Mouse (Mus musculus): ENCODE results near the gene Zfp638. TPM values are rescaled to one million over a fixed set of nuclear protein-coding genes. Genes with fewer than 3 reads are reported as not detected.
"Not testable (repeated sequence)": the region's sequence is repeated elsewhere in the genome, so short reads cannot be mapped to it uniquely, and the experiment has no call there.

The Zfp638 gene
- total RNA-seq, 1 experiment from 2014 or later = 232 TPM

- ATAC-seq (replicated peaks in 1 of 2; ENCODE audit: insufficient read depth in 1 of 2, low FRiP score in 2 of 2, low TSS enrichment in 1 of 2, low read depth in 1 of 2, poor library complexity in 2 of 2, severe bottlenecking in 2 of 2) = no peak
Measured at GRCm38 (mm10) chr6:83939492-83939891, 72.6 kb downstream of the Zfp638 start.

GRCm38 (mm10) chr6:83942806-83943205 is 75.9 kb downstream of the Zfp638 start:
- no peak for ATAC-seq (replicated peaks in 1 of 2; ENCODE audit: insufficient read depth in 1 of 2, low FRiP score in 2 of 2, low TSS enrichment in 1 of 2, low read depth in 1 of 2, poor library complexity in 2 of 2, severe bottlenecking in 2 of 2)

GRCm38 (mm10) chr6:83953603-83954002 is 86.7 kb downstream of the Zfp638 start:
- no peak for ATAC-seq (replicated peaks in 1 of 2; ENCODE audit: insufficient read depth in 1 of 2, low FRiP score in 2 of 2, low TSS enrichment in 1 of 2, low read depth in 1 of 2, poor library complexity in 2 of 2, severe bottlenecking in 2 of 2)

GRCm38 (mm10) chr6:83987642-83988041 is 120.7 kb downstream of the Zfp638 start:
- no peak; a peak in 1 of 4 replicates for ATAC-seq (replicated peaks in 1 of 2; ENCODE audit: insufficient read depth in 1 of 2, low FRiP score in 2 of 2, low TSS enrichment in 1 of 2, low read depth in 1 of 2, poor library complexity in 2 of 2, severe bottlenecking in 2 of 2)

GRCm38 (mm10) chr6:84002716-84003115 is 135.8 kb downstream of the Zfp638 start:
- ATAC-seq (replicated peaks in 1 of 2; ENCODE audit: insufficient read depth in 1 of 2, low FRiP score in 2 of 2, low TSS enrichment in 1 of 2, low read depth in 1 of 2, poor library complexity in 2 of 2, severe bottlenecking in 2 of 2) = no peak

GRCm38 (mm10) chr6:84004295-84004694 is 137.4 kb downstream of the Zfp638 start:
- ATAC-seq (replicated peaks in 1 of 2; ENCODE audit: insufficient read depth in 1 of 2, low FRiP score in 2 of 2, low TSS enrichment in 1 of 2, low read depth in 1 of 2, poor library complexity in 2 of 2, severe bottlenecking in 2 of 2) = no peak

GRCm38 (mm10) chr6:84008363-84009171 is 141.7 kb downstream of the Zfp638 start, which contains the start of gene Dysf:
Gene Dysf, plus strand, starts transcription at chr6:84008590.
- peak; percentile 29 to 62; a peak in 2 of 4 replicates for ATAC-seq (replicated peaks in 1 of 2; ENCODE audit: insufficient read depth in 1 of 2, low FRiP score in 2 of 2, low TSS enrichment in 1 of 2, low read depth in 1 of 2, poor library complexity in 2 of 2, severe bottlenecking in 2 of 2)

- no peak for ATAC-seq (replicated peaks in 1 of 2; ENCODE audit: insufficient read depth in 1 of 2, low FRiP score in 2 of 2, low TSS enrichment in 1 of 2, low read depth in 1 of 2, poor library complexity in 2 of 2, severe bottlenecking in 2 of 2)
Measured at GRCm38 (mm10) chr6:84009172-84009872, 142.4 kb downstream of the Zfp638 start.

- ATAC-seq (replicated peaks in 1 of 2; ENCODE audit: insufficient read depth in 1 of 2, low FRiP score in 2 of 2, low TSS enrichment in 1 of 2, low read depth in 1 of 2, poor library complexity in 2 of 2, severe bottlenecking in 2 of 2) = no peak
Measured at GRCm38 (mm10) chr6:84009915-84010302, 143.0 kb downstream of the Zfp638 start.

GRCm38 (mm10) chr6:84010303-84011225 is 143.7 kb downstream of the Zfp638 start:
- no peak for ATAC-seq (replicated peaks in 1 of 2; ENCODE audit: insufficient read depth in 1 of 2, low FRiP score in 2 of 2, low TSS enrichment in 1 of 2, low read depth in 1 of 2, poor library complexity in 2 of 2, severe bottlenecking in 2 of 2)

- not testable (repeated sequence) for ATAC-seq (replicated peaks in 1 of 2; ENCODE audit: insufficient read depth in 1 of 2, low FRiP score in 2 of 2, low TSS enrichment in 1 of 2, low read depth in 1 of 2, poor library complexity in 2 of 2, severe bottlenecking in 2 of 2)
Measured at GRCm38 (mm10) chr6:84014961-84015683, 148.2 kb downstream of the Zfp638 start.

GRCm38 (mm10) chr6:84016851-84017250 is 149.9 kb downstream of the Zfp638 start:
- ATAC-seq (replicated peaks in 1 of 2; ENCODE audit: insufficient read depth in 1 of 2, low FRiP score in 2 of 2, low TSS enrichment in 1 of 2, low read depth in 1 of 2, poor library complexity in 2 of 2, severe bottlenecking in 2 of 2) = no peak

GRCm38 (mm10) chr6:84017392-84017791 is 150.5 kb downstream of the Zfp638 start:
- no peak for ATAC-seq (replicated peaks in 1 of 2; ENCODE audit: insufficient read depth in 1 of 2, low FRiP score in 2 of 2, low TSS enrichment in 1 of 2, low read depth in 1 of 2, poor library complexity in 2 of 2, severe bottlenecking in 2 of 2)

- no peak for ATAC-seq (replicated peaks in 1 of 2; ENCODE audit: insufficient read depth in 1 of 2, low FRiP score in 2 of 2, low TSS enrichment in 1 of 2, low read depth in 1 of 2, poor library complexity in 2 of 2, severe bottlenecking in 2 of 2)
Measured at GRCm38 (mm10) chr6:84018906-84019550, 152.1 kb downstream of the Zfp638 start.

- ATAC-seq (replicated peaks in 1 of 2; ENCODE audit: insufficient read depth in 1 of 2, low FRiP score in 2 of 2, low TSS enrichment in 1 of 2, low read depth in 1 of 2, poor library complexity in 2 of 2, severe bottlenecking in 2 of 2) = no peak
Measured at GRCm38 (mm10) chr6:84020002-84020401, 153.1 kb downstream of the Zfp638 start.

- ATAC-seq (replicated peaks in 1 of 2; ENCODE audit: insufficient read depth in 1 of 2, low FRiP score in 2 of 2, low TSS enrichment in 1 of 2, low read depth in 1 of 2, poor library complexity in 2 of 2, severe bottlenecking in 2 of 2) = no peak
Measured at GRCm38 (mm10) chr6:84021990-84022389, 155.1 kb downstream of the Zfp638 start.
